Mouse (Mus musculus): ENCODE results near the gene Rpl37. TPM values are rescaled to one million over a fixed set of nuclear protein-coding genes. Genes with fewer than 3 reads are reported as not detected.
"Not testable (repeated sequence)": the region's sequence is repeated elsewhere in the genome, so short reads cannot be mapped to it uniquely, and the experiment has no call there.

Gene Rpl37
- polyA plus RNA-seq, 1 experiment from 2014 or later, result 562 TPM

- H3K27me3 ChIP-seq, result no peaks in the 10 kb centered on the region
- H3K27ac ChIP-seq, result no peak overlapping the region
- WGBS, result 69% methylated on average over 5 of the region's 5 CpGs
- no peaks in the 10 kb centered on the region for H3K4me1 ChIP-seq
- no peak for ATAC-seq (ENCODE audit: low FRiP score, low read depth)
- no peak overlapping the region for H3K4me2 ChIP-seq (replicated peaks)
- H3K36me3 ChIP-seq, result peaks cover 10% of the 10 kb centered on the region
- H3K4me3 ChIP-seq, result no peak overlapping the region
- H3K9me3 ChIP-seq, result no peaks in the 10 kb centered on the region
- no peak overlapping the region for H3K9ac ChIP-seq
Observed at GRCm38 (mm10) chr15:5128176-5128940, 11.9 kb downstream of the Rpl37 start.

GRCm38 (mm10) chr15:5129111-5129805 lies 12.8 kb downstream of the Rpl37 start:
- Histone ChIP-seq H3K9ac (no peak overlapping the region), H3K36me3 (peaks cover 8% of the 10 kb centered on the region), H3K4me1 (no peaks in the 10 kb centered on the region), H3K27me3 (no peaks in the 10 kb centered on the region), H3K4me3 (no peak overlapping the region), H3K9me3 (no peaks in the 10 kb centered on the region), H3K4me2 (replicated peaks) (no peak overlapping the region), H3K27ac (no peak overlapping the region)
- WGBS, result 90% methylated on average over 12 of the region's 12 CpGs
- ATAC-seq (ENCODE audit: low FRiP score, low read depth), result no peak

GRCm38 (mm10) chr15:5130887-5131668 lies 14.6 kb downstream of the Rpl37 start:
- H3K4me2 ChIP-seq (replicated peaks); ATAC-seq (ENCODE audit: low FRiP score, low read depth); H3K4me3 ChIP-seq; H3K9me3 ChIP-seq; H3K36me3 ChIP-seq; H3K27ac ChIP-seq; H3K4me1 ChIP-seq; H3K9ac ChIP-seq; H3K27me3 ChIP-seq: not testable (repeated sequence)
- WGBS, result 86% methylated on average over 14 of the region's 14 CpGs

GRCm38 (mm10) chr15:5133301-5133700 lies 16.9 kb downstream of the Rpl37 start:
- ATAC-seq (ENCODE audit: low FRiP score, low read depth), result no peak

GRCm38 (mm10) chr15:5134179-5134578 lies 17.7 kb downstream of the Rpl37 start:
- H3K36me3 ChIP-seq, result no peaks in the 10 kb centered on the region
- 85% methylated on average over 3 of the region's 3 CpGs for WGBS
- H3K27me3 ChIP-seq, result no peaks in the 10 kb centered on the region
- no peak overlapping the region for H3K9ac ChIP-seq
- no peak overlapping the region for H3K4me2 ChIP-seq (replicated peaks)
- H3K27ac ChIP-seq, result no peak overlapping the region
- no peak for ATAC-seq (ENCODE audit: low FRiP score, low read depth)
- 0 out of 2 replicates have a peak, but pooled peaks cover 5% of the 10 kb centered on the region for H3K4me1 ChIP-seq
- H3K9me3 ChIP-seq, result no peaks in the 10 kb centered on the region
- no peak overlapping the region for H3K4me3 ChIP-seq

More at GRCm38 (mm10) chr15:5133301-5133700, 16.9 kb downstream of the Rpl37 start:
- Histone ChIP-seq H3K27ac (no peak overlapping the region), H3K9ac (no peak overlapping the region), H3K4me3 (no peak overlapping the region), H3K9me3 (no peaks in the 10 kb centered on the region), H3K27me3 (no peaks in the 10 kb centered on the region), H3K4me2 (replicated peaks) (no peak overlapping the region), H3K36me3 (no peaks in the 10 kb centered on the region), H3K4me1 (0 out of 2 replicates have a peak, but pooled peaks cover 4% of the 10 kb centered on the region)
- 75% methylated on average over 3 of the region's 3 CpGs for WGBS

- Histone ChIP-seq H3K27ac (no peak overlapping the region), H3K36me3 (no peaks in the 10 kb centered on the region), H3K4me1 (0 out of 2 replicates have a peak, but pooled peaks cover 5% of the 10 kb centered on the region), H3K4me2 (replicated peaks) (no peak overlapping the region), H3K9me3 (no peaks in the 10 kb centered on the region), H3K4me3 (no peak overlapping the region), H3K9ac (no peak overlapping the region), H3K27me3 (no peaks in the 10 kb centered on the region)
- ATAC-seq (ENCODE audit: low FRiP score, low read depth), result no peak
- 70% methylated on average over 8 of the region's 8 CpGs for WGBS
Observed at GRCm38 (mm10) chr15:5134945-5135483, 18.6 kb downstream of the Rpl37 start.

- H3K27me3 ChIP-seq, result no peaks in the 10 kb centered on the region
- ATAC-seq (ENCODE audit: low FRiP score, low read depth), result no peak; the same call in 1 of the 2 replicates
- H3K36me3 ChIP-seq, result no peaks in the 10 kb centered on the region
- no peak overlapping the region for H3K4me2 ChIP-seq (replicated peaks)
- WGBS, result 77% methylated on average over 9 of the region's 9 CpGs
- H3K9ac ChIP-seq, result no peak overlapping the region
- H3K4me3 ChIP-seq, result no peak overlapping the region
- no peaks in the 10 kb centered on the region for H3K9me3 ChIP-seq
- no peak overlapping the region for H3K27ac ChIP-seq
- 0 out of 2 replicates have a peak, but pooled peaks cover 5% of the 10 kb centered on the region for H3K4me1 ChIP-seq
Observed at GRCm38 (mm10) chr15:5138021-5138856, 21.8 kb downstream of the Rpl37 start.

GRCm38 (mm10) chr15:5139366-5139765 lies 22.9 kb downstream of the Rpl37 start:
- H3K27me3 ChIP-seq, result no peaks in the 10 kb centered on the region
- H3K36me3 ChIP-seq, result no peaks in the 10 kb centered on the region
- no peak for ATAC-seq (ENCODE audit: low FRiP score, low read depth)
- H3K9ac ChIP-seq, result no peak overlapping the region
- 90% methylated on average over 2 of the region's 2 CpGs for WGBS
- H3K27ac ChIP-seq, result no peak overlapping the region
- H3K4me3 ChIP-seq, result no peak overlapping the region
- 0 out of 2 replicates have a peak, but pooled peaks cover 5% of the 10 kb centered on the region for H3K4me1 ChIP-seq
- no peaks in the 10 kb centered on the region for H3K9me3 ChIP-seq
- no peak overlapping the region for H3K4me2 ChIP-seq (replicated peaks)

GRCm38 (mm10) chr15:5139863-5140262 lies 23.4 kb downstream of the Rpl37 start:
- Histone ChIP-seq H3K27me3 (no peaks in the 10 kb centered on the region), H3K4me2 (replicated peaks) (no peak overlapping the region), H3K9ac (no peak overlapping the region), H3K27ac (no peak overlapping the region), H3K36me3 (no peaks in the 10 kb centered on the region), H3K4me3 (no peak overlapping the region), H3K4me1 (peaks cover 10% of the 10 kb centered on the region), H3K9me3 (no peaks in the 10 kb centered on the region)
- no peak for ATAC-seq (ENCODE audit: low FRiP score, low read depth)
- 80% methylated on average over 7 of the region's 7 CpGs for WGBS

GRCm38 (mm10) chr15:5140357-5140756 lies 23.9 kb downstream of the Rpl37 start:
- no peaks in the 10 kb centered on the region for H3K27me3 ChIP-seq
- ATAC-seq (ENCODE audit: low FRiP score, low read depth), result no peak
- H3K27ac ChIP-seq, result no peak overlapping the region
- no peak overlapping the region for H3K4me3 ChIP-seq
- no peak overlapping the region for H3K4me2 ChIP-seq (replicated peaks)
- H3K9ac ChIP-seq, result no peak overlapping the region
- H3K9me3 ChIP-seq, result no peaks in the 10 kb centered on the region
- H3K36me3 ChIP-seq, result no peaks in the 10 kb centered on the region
- peaks cover 15% of the 10 kb centered on the region for H3K4me1 ChIP-seq

GRCm38 (mm10) chr15:5142047-5142446 lies 25.6 kb downstream of the Rpl37 start:
- no peak overlapping the region for H3K4me2 ChIP-seq (replicated peaks)
- no peaks in the 10 kb centered on the region; the same call in 1 of the 2 replicates for H3K36me3 ChIP-seq
- no peak overlapping the region for H3K4me3 ChIP-seq
- no peaks in the 10 kb centered on the region for H3K27me3 ChIP-seq
- H3K9me3 ChIP-seq, result no peaks in the 10 kb centered on the region
- WGBS, result 48% methylated on average over 5 of the region's 5 CpGs
- no peak for ATAC-seq (ENCODE audit: low FRiP score, low read depth)
- peaks cover 18% of the 10 kb centered on the region for H3K4me1 ChIP-seq
- no peak overlapping the region for H3K9ac ChIP-seq
- no peak overlapping the region for H3K27ac ChIP-seq

Measured in limb, embryonic 13.5 days (tissue).